Mouse (Mus musculus): ENCODE measurements around the gene Pprc1.

GRCm38 (mm10) chr19:46045696-46046311, 1.1 kb downstream of the Pprc1 start:
- no peak for TF ChIP-seq CTCF (conservative IDR thresholded peaks at IDR 0.05; ENCODE audit: low read length)
- TF ChIP-seq NANOG (IDR thresholded peaks at IDR 0.05; ENCODE audit: borderline replicate concordance, low read length): no peak

Measured in E14TG2a.4 (cell line).